Mouse (Mus musculus) small intestine, adult 2 months (tissue): ENCODE data around the gene Glb1. TPM values are rescaled to one million over a fixed set of nuclear protein-coding genes. Genes with fewer than 3 reads are reported as not detected.

Source experiments
- H3K27ac ChIP-seq: fragments of 200-500 bp; 2 replicates; pipeline ENCODE4 v1.5.1; 2012; ENCODE audit warnings: low read depth, low read length, control low read depth, inconsistent platforms; ENCODE audit not compliant: insufficient read depth
- H3K27me3 ChIP-seq: fragments of 200-500 bp; 2 replicates; pipeline ENCODE4 v1.6.1; 2012; ENCODE audit warnings: mild to moderate bottlenecking, moderate library complexity, low read length, inconsistent platforms; ENCODE audit not compliant: control insufficient read depth, insufficient read depth
- H3K36me3 ChIP-seq: fragments of 200-500 bp; 2 replicates; pipeline ENCODE4 v1.6.1; 2012; ENCODE audit warnings: mild to moderate bottlenecking, low read length, control low read depth, inconsistent platforms; ENCODE audit not compliant: control insufficient read depth, insufficient read depth
- H3K4me1 ChIP-seq: fragments of 200-500 bp; 2 replicates; pipeline ENCODE4 v1.6.1; 2012; ENCODE audit warnings: low read length, inconsistent platforms, mixed read lengths; ENCODE audit not compliant: control insufficient read depth, insufficient read depth, insufficient read length
- H3K4me3 ChIP-seq: fragments of 200-500 bp; 2 replicates; pipeline ENCODE4 v1.5.1; 2012; ENCODE audit warnings: low read depth, mild to moderate bottlenecking, control low read depth, inconsistent platforms, low read length, moderate library complexity
- CTCF ChIP-seq: fragments of 200-500 bp; IDR thresholded peaks from 2 replicates; pipeline ENCODE4 v1.5.1; 2012; ENCODE audit warnings: low read depth, mild to moderate bottlenecking, control low read depth, inconsistent platforms, low read length, moderate library complexity, mixed read lengths; ENCODE audit not compliant: insufficient replicate concordance, insufficient read length; ENCODE audit errors: extremely low read depth
- POLR2A ChIP-seq: fragments of 200-500 bp; IDR thresholded peaks from 2 replicates; pipeline ENCODE4 v1.6.1; 2012; ENCODE audit warnings: low read depth, mild to moderate bottlenecking, control low read depth, inconsistent platforms, low read length, moderate library complexity
- WGBS: fragments of 180-500 bp; shearing (Covaris S2); methylation state at CpG from one replicate; pipeline ENCODE4 v1.1.7; 2018; 5-methylcytosine and 5-hydroxymethylcytosine counted together
- polyA plus RNA-seq: library from polyadenylated mRNA; depleted of rRNA; stranded (reverse); fragments of >200 nt; gene quantifications from 2 replicates; pipeline ENCODE4 v1.2.3, GENCODE M21; 2012

The Glb1 gene
- polyA plus RNA-seq, 1 experiment = 25.4 TPM

GRCm38 (mm10) chr9:114425576-114425975, 24.7 kb downstream of the Glb1 start:
- no peaks in the 10 kb centered on the region for H3K4me1 ChIP-seq
- WGBS = 95% methylated on average over 5 of the region's 5 CpGs
- H3K4me3 ChIP-seq = no peak overlapping the region
- TF ChIP-seq CTCF (no peak), POLR2A (no peak)
- H3K27ac ChIP-seq = no peak overlapping the region
- H3K36me3 ChIP-seq = peaks cover 9% of the 10 kb centered on the region
- no peaks in the 10 kb centered on the region for H3K27me3 ChIP-seq

- TF ChIP-seq POLR2A (no peak), CTCF (no peak)
- WGBS = 87% methylated on average over 5 of the region's 5 CpGs
- no peak overlapping the region for H3K4me3 ChIP-seq
- H3K4me1 ChIP-seq = no peaks in the 10 kb centered on the region
- no peaks in the 10 kb centered on the region for H3K27me3 ChIP-seq
- no peak overlapping the region for H3K27ac ChIP-seq
- peaks cover 10% of the 10 kb centered on the region for H3K36me3 ChIP-seq
Observed at GRCm38 (mm10) chr9:114426201-114426600, 25.3 kb downstream of the Glb1 start.

GRCm38 (mm10) chr9:114427425-114427824, 26.5 kb downstream of the Glb1 start:
- 94% methylated on average over 8 of the region's 8 CpGs for WGBS
- Histone ChIP-seq H3K27ac (no peak overlapping the region), H3K36me3 (peaks cover 10% of the 10 kb centered on the region), H3K4me3 (no peak overlapping the region), H3K4me1 (no peaks in the 10 kb centered on the region), H3K27me3 (no peaks in the 10 kb centered on the region)
- TF ChIP-seq CTCF = no peak
- no peak for TF ChIP-seq POLR2A

GRCm38 (mm10) chr9:114428103-114428834, 27.4 kb downstream of the Glb1 start:
- no peak for TF ChIP-seq CTCF
- TF ChIP-seq POLR2A = no peak
- no peak overlapping the region for H3K4me3 ChIP-seq
- no peaks in the 10 kb centered on the region for H3K4me1 ChIP-seq
- H3K27ac ChIP-seq = no peak overlapping the region
- peaks cover 8% of the 10 kb centered on the region; the same call in 1 of the 2 replicates for H3K36me3 ChIP-seq
- H3K27me3 ChIP-seq = no peaks in the 10 kb centered on the region
- WGBS = 83% methylated on average over 12 of the region's 12 CpGs

- TF ChIP-seq POLR2A (no peak), CTCF (no peak)
- Histone ChIP-seq H3K4me3 (no peak overlapping the region), H3K27ac (no peak overlapping the region), H3K27me3 (no peaks in the 10 kb centered on the region), H3K36me3 (peaks cover 2% of the 10 kb centered on the region; the same call in 1 of the 2 replicates), H3K4me1 (no peaks in the 10 kb centered on the region)
- WGBS = 82% methylated on average over 2 of the region's 2 CpGs
Observed at GRCm38 (mm10) chr9:114435668-114436067, 34.8 kb downstream of the Glb1 start.

GRCm38 (mm10) chr9:114440548-114440947, 39.7 kb downstream of the Glb1 start:
- Histone ChIP-seq H3K4me1 (no peaks in the 10 kb centered on the region), H3K4me3 (no peak overlapping the region), H3K27ac (no peak overlapping the region), H3K27me3 (no peaks in the 10 kb centered on the region), H3K36me3 (peaks cover 4% of the 10 kb centered on the region)
- TF ChIP-seq CTCF = no peak
- no peak for TF ChIP-seq POLR2A
- 89% methylated on average over 10 of the region's 10 CpGs for WGBS

GRCm38 (mm10) chr9:114442225-114442624, 41.3 kb downstream of the Glb1 start:
- peaks cover 4% of the 10 kb centered on the region for H3K36me3 ChIP-seq
- no peak overlapping the region for H3K4me3 ChIP-seq
- H3K27ac ChIP-seq = no peak overlapping the region
- 95% methylated on average over 9 of the region's 9 CpGs for WGBS
- H3K4me1 ChIP-seq = no peaks in the 10 kb centered on the region
- TF ChIP-seq POLR2A = no peak
- TF ChIP-seq CTCF = no peak
- H3K27me3 ChIP-seq = no peaks in the 10 kb centered on the region
